Mouse (Mus musculus): Measurements from ENCODE around the gene Olfr146. TPM values are rescaled to one million over a fixed set of nuclear protein-coding genes. Genes with fewer than 3 reads are reported as not detected.

Gene Olfr146
- not detected for polyA plus RNA-seq (2017; shearing (Covaris generic))

GRCm38 (mm10) chr9:39023277-39023676 lies at the start of gene Olfr146:
Olfr146 (minus strand) TSS chr9:39023377.
- no peak for ATAC-seq

- ATAC-seq = no peak
Observed at GRCm38 (mm10) chr9:39064851-39065250, 41.7 kb upstream of the Olfr146 start, which contains the start of gene Olfr937. Olfr937 (minus strand) TSS chr9:39064951.

- no peak for ATAC-seq
Observed at GRCm38 (mm10) chr9:38999583-38999982, 23.6 kb downstream of the Olfr146 start, which contains the start of gene Olfr935. Olfr935 (minus strand) TSS chr9:38999683.

- ATAC-seq = no peak
Observed at GRCm38 (mm10) chr9:38988215-38988614, 35.0 kb downstream of the Olfr146 start, which contains the start of gene Olfr934. Olfr934 (minus strand) TSS chr9:38988315.

- no peak for ATAC-seq
Observed at GRCm38 (mm10) chr9:38972013-38972412, 51.2 kb downstream of the Olfr146 start, which contains the start of gene Olfr933. Olfr933 (plus strand) TSS chr9:38972313.

Other genes starting within 250 kb of the Olfr146 start
- gene Olfr922, start 208.8 kb downstream of the Olfr146 start, polyA plus RNA-seq (2017; shearing (Covaris generic)) = not detected
- under 1 TPM in 1 of 3 experiments, not detected in 2; 0.19 TPM for gene Olfr923, start 196.8 kb downstream of the Olfr146 start, polyA plus RNA-seq (2017; shearing (Covaris generic))
- gene Olfr924, start 178.9 kb downstream of the Olfr146 start, polyA plus RNA-seq (2017; shearing (Covaris generic)) = not detected
- not detected for gene Olfr26, start 168.3 kb downstream of the Olfr146 start, polyA plus RNA-seq (2017; shearing (Covaris generic))
- gene Olfr926, start 146.3 kb downstream of the Olfr146 start, polyA plus RNA-seq (2017; shearing (Covaris generic)) = not detected
- gene Olfr930, start 93.6 kb downstream of the Olfr146 start, polyA plus RNA-seq (2017; shearing (Covaris generic)) = not detected
- not detected for gene Olfr933, start 51.1 kb downstream of the Olfr146 start, polyA plus RNA-seq (2017; shearing (Covaris generic))
- gene Olfr934, start 35.1 kb downstream of the Olfr146 start, polyA plus RNA-seq (2017; shearing (Covaris generic)) = not detected
- not detected for gene Olfr935, start 23.7 kb downstream of the Olfr146 start, polyA plus RNA-seq (2017; shearing (Covaris generic))
- not detected for gene Olfr937, start 41.6 kb upstream of the Olfr146 start, polyA plus RNA-seq (2017; shearing (Covaris generic))
- gene Olfr938, start 55.5 kb upstream of the Olfr146 start, polyA plus RNA-seq (2017; shearing (Covaris generic)) = not detected
- not detected for gene Olfr27, start 104.8 kb upstream of the Olfr146 start, polyA plus RNA-seq (2017; shearing (Covaris generic))
- under 1 TPM in 1 of 3 experiments, not detected in 2; 0.19 TPM for gene Olfr943, start 142.9 kb upstream of the Olfr146 start, polyA plus RNA-seq (2017; shearing (Covaris generic))
- not detected for gene Olfr944, start 178.5 kb upstream of the Olfr146 start, polyA plus RNA-seq (2017; shearing (Covaris generic))
- not detected for gene Olfr1537, start 226.6 kb upstream of the Olfr146 start, polyA plus RNA-seq (2017; shearing (Covaris generic))

All from inflammation-experienced regulatory T-cells, adult 6 months (primary cell).